Mouse (Mus musculus): ENCODE results near the gene Sirt2.

The Sirt2 gene

GRCm38 (mm10) chr7:28830981-28831380 lies 64.4 kb downstream of the Sirt2 start:
- no peak for DNase-seq (ENCODE audit: low read depth in 2 of 2, low spot score in 2 of 2)

- DNase-seq (ENCODE audit: low read depth in 2 of 2, low spot score in 2 of 2), result no peak
Measured at GRCm38 (mm10) chr7:28831411-28832125, 65.0 kb downstream of the Sirt2 start.

- no peak for DNase-seq (ENCODE audit: low read depth in 2 of 2, low spot score in 2 of 2)
Measured at GRCm38 (mm10) chr7:28832137-28832536, 65.6 kb downstream of the Sirt2 start.

- no peak for DNase-seq (ENCODE audit: low read depth in 2 of 2, low spot score in 2 of 2)
Measured at GRCm38 (mm10) chr7:28833723-28834347, 67.3 kb downstream of the Sirt2 start, which contains the start of gene Lgals4. TSS of gene Lgals4 (plus strand) at chr7:28833854.

GRCm38 (mm10) chr7:28836936-28837335 lies 70.4 kb downstream of the Sirt2 start:
- no peak for DNase-seq (ENCODE audit: low read depth in 2 of 2, low spot score in 2 of 2)
